Mouse (Mus musculus): ENCODE results near the gene Tmem247. TPM values are rescaled to one million over a fixed set of nuclear protein-coding genes. Genes with fewer than 3 reads are reported as not detected.
A peak's percentile ranks its signal among the peaks of the same experiment; 100 is the strongest.

Tmem247 gene
- polyA plus RNA-seq, 1 experiment from 2014 or later: not detected

DNA sequence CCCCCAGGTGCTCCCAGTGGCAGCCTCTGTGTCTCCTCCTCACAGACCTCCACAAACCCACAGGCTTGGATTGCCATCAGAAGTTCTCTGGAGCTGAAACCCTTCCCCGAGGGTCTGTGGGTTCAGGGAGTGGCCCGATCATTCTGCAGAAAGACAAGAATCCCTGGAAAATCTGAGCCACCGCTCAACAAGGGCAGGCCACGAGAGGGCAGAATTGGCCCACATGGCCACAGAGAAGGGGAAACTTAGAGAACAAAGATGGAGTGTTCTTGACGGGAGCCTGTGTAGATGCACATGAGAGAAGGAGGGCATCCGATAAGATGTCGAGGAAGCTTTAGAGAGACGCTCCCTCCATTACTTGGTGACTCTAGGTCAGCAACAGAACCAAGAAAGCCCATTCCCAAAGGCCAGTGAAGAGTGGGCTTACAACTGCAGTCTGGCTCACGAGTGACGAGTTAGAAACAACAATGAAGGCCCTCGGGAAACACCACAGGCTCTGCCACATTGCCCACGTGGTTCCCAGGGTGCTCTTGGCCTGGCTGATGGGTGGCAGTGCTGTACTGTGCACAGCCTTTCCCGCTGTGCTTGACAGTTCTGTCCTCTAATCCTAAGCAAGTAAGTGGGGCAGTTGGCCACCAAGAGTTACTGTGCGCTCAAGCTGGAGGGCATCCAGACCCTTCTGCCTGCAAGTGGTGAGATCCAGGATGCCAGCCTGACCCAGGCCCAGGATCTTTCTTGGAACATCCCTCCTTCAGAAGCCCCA is 7.2 kb upstream of the Tmem247 start:
- WGBS: 64% methylated on average over 14 of the region's 14 CpGs
- peak; percentile 88 for TF ChIP-seq CTCF (IDR thresholded peaks at IDR 0.05; ENCODE audit: low read depth)
- ATAC-seq (replicated peaks; ENCODE audit: low FRiP score, low read depth): no peak

DNA sequence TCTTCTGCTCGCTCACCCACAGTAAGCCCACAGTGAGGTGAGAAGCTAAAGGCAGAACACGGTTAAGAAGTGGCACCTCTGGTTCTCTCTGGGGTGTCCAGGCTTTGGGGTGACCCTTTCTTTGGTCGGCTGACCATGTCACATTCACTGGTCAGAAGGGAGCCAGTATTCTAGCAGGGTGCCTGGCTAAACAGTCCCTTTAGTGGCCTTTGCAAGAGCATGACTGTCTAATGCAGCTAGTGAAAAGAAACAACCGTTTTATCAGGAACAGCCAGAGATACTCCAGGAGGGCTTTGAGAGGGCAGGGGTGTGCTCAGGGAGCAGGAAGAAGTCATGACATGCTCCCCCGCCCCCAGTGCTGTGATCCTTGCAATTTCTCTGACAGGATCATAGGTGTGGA is 5.9 kb upstream of the Tmem247 start:
- no peaks in the 10 kb centered on the region for H3K9me3 ChIP-seq (replicated peaks; ENCODE audit: low read length)
- H3K4me2 ChIP-seq (ENCODE audit: low read length): no peak overlapping the region
- TF ChIP-seq CTCF (IDR thresholded peaks at IDR 0.05; ENCODE audit: low read depth): no peak
- H3K36me3 ChIP-seq (ENCODE audit: insufficient read depth, low read length): no peaks in the 10 kb centered on the region
- H3K9ac ChIP-seq (ENCODE audit: low read depth, low read length): no peak overlapping the region
- H3K27me3 ChIP-seq (ENCODE audit: insufficient read depth, low read length): no peaks in the 10 kb centered on the region
- DNase-seq (ENCODE audit: low spot score) (no peak), ATAC-seq (replicated peaks; ENCODE audit: low FRiP score, low read depth) (no peak)
- 57% methylated on average over 5 of the region's 5 CpGs for WGBS
- H3K4me3 ChIP-seq (replicated peaks; ENCODE audit: low read depth, low read length): no peak overlapping the region
- no peaks in the 10 kb centered on the region for H3K4me1 ChIP-seq (replicated peaks; ENCODE audit: insufficient read depth, low read length)
- no peak overlapping the region for H3K27ac ChIP-seq

More for the DNA sequence above, 7.2 kb upstream of the Tmem247 start:
- DNase-seq (ENCODE audit: low spot score): peak; percentile 81
- no peak overlapping the region for H3K27ac ChIP-seq
- H3K4me2 ChIP-seq (ENCODE audit: low read length): no peak overlapping the region
- no peak overlapping the region for H3K9ac ChIP-seq (ENCODE audit: low read depth, low read length)
- H3K27me3 ChIP-seq (ENCODE audit: insufficient read depth, low read length): no peaks in the 10 kb centered on the region
- no peaks in the 10 kb centered on the region for H3K36me3 ChIP-seq (ENCODE audit: insufficient read depth, low read length)
- no peaks in the 10 kb centered on the region for H3K9me3 ChIP-seq (replicated peaks; ENCODE audit: low read length)
- no peaks in the 10 kb centered on the region for H3K4me1 ChIP-seq (replicated peaks; ENCODE audit: insufficient read depth, low read length)
- no peak overlapping the region for H3K4me3 ChIP-seq (replicated peaks; ENCODE audit: low read depth, low read length)

DNA sequence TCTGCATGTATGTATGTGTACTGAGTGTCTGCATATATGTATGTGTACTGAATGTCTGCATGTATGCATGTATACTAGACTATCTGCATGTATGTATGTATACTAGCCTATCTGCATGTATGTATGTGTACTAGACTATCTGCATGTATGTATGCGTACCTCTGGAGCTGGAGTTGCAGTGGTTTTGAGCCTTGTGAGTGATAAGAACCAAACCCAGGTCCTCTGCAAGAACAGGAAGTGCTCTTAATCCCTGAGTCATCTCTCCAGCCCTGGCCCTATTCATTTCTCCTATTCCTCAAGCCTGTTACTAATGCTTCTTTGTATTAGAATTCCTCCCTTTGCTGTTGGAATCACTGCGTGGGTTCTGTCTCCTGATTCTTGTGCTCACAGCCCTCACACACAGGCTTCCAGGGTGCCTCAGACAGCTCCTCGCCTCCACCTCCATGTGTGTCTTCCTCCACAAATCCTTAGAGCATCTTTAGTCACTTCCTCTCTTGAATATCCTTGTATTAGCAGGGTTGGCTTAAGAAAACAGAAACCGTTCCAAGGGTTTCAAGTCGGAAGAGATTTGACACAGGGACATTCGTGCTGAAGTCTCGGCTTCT is 4.0 kb upstream of the Tmem247 start:
- no peak for TF ChIP-seq CTCF (IDR thresholded peaks at IDR 0.05; ENCODE audit: low read depth)
- Histone ChIP-seq H3K27ac (no peak overlapping the region), H3K4me3 (replicated peaks; ENCODE audit: low read depth, low read length) (no peak overlapping the region), H3K9ac (ENCODE audit: low read depth, low read length) (no peak overlapping the region), H3K4me1 (replicated peaks; ENCODE audit: insufficient read depth, low read length) (no peaks in the 10 kb centered on the region), H3K36me3 (ENCODE audit: insufficient read depth, low read length) (no peaks in the 10 kb centered on the region), H3K4me2 (ENCODE audit: low read length) (no peak overlapping the region), H3K27me3 (ENCODE audit: insufficient read depth, low read length) (no peaks in the 10 kb centered on the region), H3K9me3 (replicated peaks; ENCODE audit: low read length) (no peaks in the 10 kb centered on the region)
- ATAC-seq (replicated peaks; ENCODE audit: low FRiP score, low read depth) (no peak), DNase-seq (ENCODE audit: low spot score) (no peak)
- 64% methylated on average over 7 of the region's 7 CpGs for WGBS

DNA sequence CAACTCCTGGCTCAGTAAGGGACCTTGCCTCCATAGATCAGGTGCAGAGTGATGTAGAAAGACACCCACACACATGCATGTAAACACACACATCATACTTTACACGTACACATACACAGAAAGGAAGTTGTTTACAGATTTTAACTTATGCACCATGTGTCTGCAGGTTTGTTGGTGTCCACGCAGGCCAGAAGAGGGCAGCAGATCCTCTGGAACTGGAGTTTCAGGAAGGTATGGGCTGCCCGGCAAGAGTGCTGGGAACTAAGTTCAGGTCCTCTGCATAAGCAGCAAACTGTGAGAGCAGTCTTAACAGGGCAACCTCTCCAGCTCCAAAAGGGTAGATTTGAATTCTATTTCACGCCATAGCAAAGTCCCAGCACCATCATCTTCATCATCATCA is 1.6 kb upstream of the Tmem247 start:
- Histone ChIP-seq H3K27ac (no peak overlapping the region), H3K27me3 (ENCODE audit: insufficient read depth, low read length) (no peaks in the 10 kb centered on the region), H3K9me3 (replicated peaks; ENCODE audit: low read length) (no peaks in the 10 kb centered on the region), H3K4me2 (ENCODE audit: low read length) (no peak overlapping the region), H3K4me1 (replicated peaks; ENCODE audit: insufficient read depth, low read length) (no peaks in the 10 kb centered on the region), H3K36me3 (ENCODE audit: insufficient read depth, low read length) (no peaks in the 10 kb centered on the region), H3K4me3 (replicated peaks; ENCODE audit: low read depth, low read length) (no peak overlapping the region), H3K9ac (ENCODE audit: low read depth, low read length) (no peak overlapping the region)
- DNase-seq (ENCODE audit: low spot score) (no peak), ATAC-seq (replicated peaks; ENCODE audit: low FRiP score, low read depth) (no peak)
- 87% methylated on average over 4 of the region's 4 CpGs for WGBS
- peak; percentile 49 for TF ChIP-seq CTCF (IDR thresholded peaks at IDR 0.05; ENCODE audit: low read depth)

DNA sequence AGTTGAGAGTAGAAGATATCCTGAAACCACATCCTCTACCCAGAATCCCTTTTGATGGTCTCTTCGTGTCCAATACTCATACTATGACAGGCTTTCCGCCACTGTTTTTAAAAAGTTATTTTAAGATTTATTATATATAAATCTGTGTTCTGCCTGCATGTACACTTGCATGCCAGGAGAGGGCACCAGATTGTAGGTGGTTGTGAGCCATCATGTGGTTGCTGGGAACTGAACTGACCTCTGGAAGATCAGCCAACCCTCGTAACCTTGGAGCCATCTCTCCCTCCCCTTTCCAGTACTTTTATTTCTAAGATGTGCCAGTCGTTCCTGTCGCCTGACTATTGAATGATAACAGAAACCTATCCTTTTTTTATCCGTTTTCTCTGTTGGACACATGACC is 1.6 kb downstream of the Tmem247 start:
- TF ChIP-seq CTCF (IDR thresholded peaks at IDR 0.05; ENCODE audit: low read depth): peak; percentile 74
- DNase-seq (ENCODE audit: low spot score): peak; percentile 31
- Histone ChIP-seq H3K27me3 (ENCODE audit: insufficient read depth, low read length) (no peaks in the 10 kb centered on the region), H3K4me3 (replicated peaks; ENCODE audit: low read depth, low read length) (no peak overlapping the region), H3K36me3 (ENCODE audit: insufficient read depth, low read length) (no peaks in the 10 kb centered on the region), H3K4me2 (ENCODE audit: low read length) (no peak overlapping the region), H3K27ac (no peak overlapping the region), H3K4me1 (replicated peaks; ENCODE audit: insufficient read depth, low read length) (no peaks in the 10 kb centered on the region), H3K9me3 (replicated peaks; ENCODE audit: low read length) (no peaks in the 10 kb centered on the region), H3K9ac (ENCODE audit: low read depth, low read length) (no peak overlapping the region)
- WGBS: 72% methylated on average over 6 of the region's 6 CpGs
- no peak for ATAC-seq (replicated peaks; ENCODE audit: low FRiP score, low read depth)

DNA sequence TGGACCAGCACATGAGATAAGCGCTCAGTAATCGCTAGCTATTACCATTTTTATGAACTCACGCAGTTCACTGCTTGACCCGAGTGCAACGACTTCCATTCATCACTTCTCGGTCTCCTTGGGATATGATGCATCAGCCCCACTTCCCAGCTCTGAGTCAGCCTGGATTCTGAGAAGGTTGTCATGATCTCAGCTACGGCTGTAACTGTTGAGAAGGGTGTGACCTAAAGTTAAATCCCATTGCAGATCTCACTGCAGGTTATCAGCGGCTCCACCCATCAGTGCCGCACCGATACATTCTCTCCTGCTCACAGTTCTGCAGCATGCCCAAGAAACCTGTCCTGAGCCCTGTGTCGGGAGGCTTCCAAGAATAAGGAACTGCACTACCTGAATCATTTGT is 2.6 kb downstream of the Tmem247 start:
- no peaks in the 10 kb centered on the region for H3K27me3 ChIP-seq (ENCODE audit: insufficient read depth, low read length)
- H3K36me3 ChIP-seq (ENCODE audit: insufficient read depth, low read length): no peaks in the 10 kb centered on the region
- DNase-seq (ENCODE audit: low spot score): no peak
- no peak overlapping the region for H3K9ac ChIP-seq (ENCODE audit: low read depth, low read length)
- TF ChIP-seq CTCF (IDR thresholded peaks at IDR 0.05; ENCODE audit: low read depth): no peak
- ATAC-seq (replicated peaks; ENCODE audit: low FRiP score, low read depth): no peak
- H3K9me3 ChIP-seq (replicated peaks; ENCODE audit: low read length): no peaks in the 10 kb centered on the region
- no peak overlapping the region for H3K4me2 ChIP-seq (ENCODE audit: low read length)
- 45% methylated on average over 11 of the region's 11 CpGs for WGBS
- H3K27ac ChIP-seq: no peak overlapping the region
- H3K4me3 ChIP-seq (replicated peaks; ENCODE audit: low read depth, low read length): no peak overlapping the region
- H3K4me1 ChIP-seq (replicated peaks; ENCODE audit: insufficient read depth, low read length): no peaks in the 10 kb centered on the region
